Mouse (Mus musculus): ENCODE measurements at regions not wholly inside any gene's neighbourhood (a gene's known extent, or its start where the extent isn't known, plus 50 kb on each side); places are given as distances from the start of the nearest gene placed in this dataset.

- ATAC-seq (ENCODE audit: low read depth), result peak; percentile 65; the same call in 1 of the 2 replicates
- Histone ChIP-seq H3K4me2 (ENCODE audit: low read depth, low read length) (no peak overlapping the region), H3K9ac (replicated peaks; ENCODE audit: low read depth, low read length) (no peak overlapping the region), H3K27ac (ENCODE audit: low read depth, low read length) (no peak overlapping the region), H3K36me3 (ENCODE audit: control insufficient read depth, insufficient read depth, low read length) (no peaks in the 10 kb centered on the region), H3K9me3 (ENCODE audit: control insufficient read depth, low read length) (no peaks in the 10 kb centered on the region), H3K4me3 (ENCODE audit: low read depth, low read length) (no peak overlapping the region), H3K4me1 (ENCODE audit: control insufficient read depth, insufficient read depth, low read length) (no peaks in the 10 kb centered on the region), H3K27me3 (ENCODE audit: control insufficient read depth, insufficient read depth, low read length) (no peaks in the 10 kb centered on the region)
- WGBS, result 53% methylated on average over 2 of the region's 2 CpGs
These were observed 291.1 kb upstream of the Pappa start for GRCm38 (mm10) chr4:64832882-64833281.

- no peak overlapping the region for H3K4me3 ChIP-seq (ENCODE audit: low read depth, low read length)
- H3K9me3 ChIP-seq (ENCODE audit: control insufficient read depth, low read length), result no peaks in the 10 kb centered on the region
These were observed 249.5 kb upstream of the Pappa start for GRCm38 (mm10) chr4:64874521-64874920.

GRCm38 (mm10) chr4:64876924-64877323 is 247.1 kb upstream of the Pappa start:
- Histone ChIP-seq H3K27me3 (ENCODE audit: control insufficient read depth, insufficient read depth, low read length) (no peaks in the 10 kb centered on the region), H3K4me2 (ENCODE audit: low read depth, low read length) (no peak overlapping the region), H3K9ac (replicated peaks; ENCODE audit: low read depth, low read length) (no peak overlapping the region), H3K4me3 (ENCODE audit: low read depth, low read length) (no peak overlapping the region), H3K4me1 (ENCODE audit: control insufficient read depth, insufficient read depth, low read length) (no peaks in the 10 kb centered on the region), H3K9me3 (ENCODE audit: control insufficient read depth, low read length) (no peaks in the 10 kb centered on the region), H3K27ac (ENCODE audit: low read depth, low read length) (no peak overlapping the region), H3K36me3 (ENCODE audit: control insufficient read depth, insufficient read depth, low read length) (no peaks in the 10 kb centered on the region)
- no peak for ATAC-seq (ENCODE audit: low read depth)
- 98% methylated on average over 1 of the region's 1 CpGs for WGBS

More at GRCm38 (mm10) chr4:64874521-64874920, 249.5 kb upstream of the Pappa start:
- H3K27ac ChIP-seq (ENCODE audit: low read depth, low read length), result no peak overlapping the region
- WGBS, result 70% methylated on average over 2 of the region's 2 CpGs
- no peaks in the 10 kb centered on the region for H3K27me3 ChIP-seq (ENCODE audit: control insufficient read depth, insufficient read depth, low read length)
- no peaks in the 10 kb centered on the region for H3K4me1 ChIP-seq (ENCODE audit: control insufficient read depth, insufficient read depth, low read length)
- no peak overlapping the region for H3K4me2 ChIP-seq (ENCODE audit: low read depth, low read length)
- no peak overlapping the region for H3K9ac ChIP-seq (replicated peaks; ENCODE audit: low read depth, low read length)
- H3K36me3 ChIP-seq (ENCODE audit: control insufficient read depth, insufficient read depth, low read length), result no peaks in the 10 kb centered on the region
- ATAC-seq (ENCODE audit: low read depth), result no peak

GRCm38 (mm10) chr4:64897935-64898334 is 226.0 kb upstream of the Pappa start:
- Histone ChIP-seq H3K4me3 (ENCODE audit: low read depth, low read length) (no peak overlapping the region), H3K9ac (replicated peaks; ENCODE audit: low read depth, low read length) (no peak overlapping the region), H3K27ac (ENCODE audit: low read depth, low read length) (no peak overlapping the region), H3K4me2 (ENCODE audit: low read depth, low read length) (no peak overlapping the region), H3K9me3 (ENCODE audit: control insufficient read depth, low read length) (no peaks in the 10 kb centered on the region), H3K4me1 (ENCODE audit: control insufficient read depth, insufficient read depth, low read length) (no peaks in the 10 kb centered on the region), H3K36me3 (ENCODE audit: control insufficient read depth, insufficient read depth, low read length) (no peaks in the 10 kb centered on the region), H3K27me3 (ENCODE audit: control insufficient read depth, insufficient read depth, low read length) (no peaks in the 10 kb centered on the region)
- no peak for ATAC-seq (ENCODE audit: low read depth)
- WGBS, result 95% methylated on average over 3 of the region's 3 CpGs

GRCm38 (mm10) chr4:64901091-64901845 is 222.7 kb upstream of the Pappa start:
- H3K4me2 ChIP-seq (ENCODE audit: low read depth, low read length), result no peak overlapping the region
- H3K27ac ChIP-seq (ENCODE audit: low read depth, low read length), result no peak overlapping the region
- no peaks in the 10 kb centered on the region for H3K27me3 ChIP-seq (ENCODE audit: control insufficient read depth, insufficient read depth, low read length)
- no peak overlapping the region for H3K4me3 ChIP-seq (ENCODE audit: low read depth, low read length)
- no peaks in the 10 kb centered on the region for H3K36me3 ChIP-seq (ENCODE audit: control insufficient read depth, insufficient read depth, low read length)
- H3K4me1 ChIP-seq (ENCODE audit: control insufficient read depth, insufficient read depth, low read length), result no peaks in the 10 kb centered on the region
- 85% methylated on average over 5 of the region's 5 CpGs for WGBS
- H3K9me3 ChIP-seq (ENCODE audit: control insufficient read depth, low read length), result no peaks in the 10 kb centered on the region
- ATAC-seq (ENCODE audit: low read depth), result no peak
- no peak overlapping the region for H3K9ac ChIP-seq (replicated peaks; ENCODE audit: low read depth, low read length)

GRCm38 (mm10) chr4:64923751-64924150 is 200.2 kb upstream of the Pappa start:
- Histone ChIP-seq H3K4me2 (ENCODE audit: low read depth, low read length) (no peak overlapping the region), H3K4me1 (ENCODE audit: control insufficient read depth, insufficient read depth, low read length) (no peaks in the 10 kb centered on the region), H3K4me3 (ENCODE audit: low read depth, low read length) (no peak overlapping the region), H3K9me3 (ENCODE audit: control insufficient read depth, low read length) (no peaks in the 10 kb centered on the region), H3K27me3 (ENCODE audit: control insufficient read depth, insufficient read depth, low read length) (no peaks in the 10 kb centered on the region), H3K27ac (ENCODE audit: low read depth, low read length) (no peak overlapping the region), H3K36me3 (ENCODE audit: control insufficient read depth, insufficient read depth, low read length) (no peaks in the 10 kb centered on the region), H3K9ac (replicated peaks; ENCODE audit: low read depth, low read length) (no peak overlapping the region)
- no peak for ATAC-seq (ENCODE audit: low read depth)

GRCm38 (mm10) chr4:64928553-64928952 is 195.4 kb upstream of the Pappa start:
- 79% methylated on average over 2 of the region's 2 CpGs for WGBS

GRCm38 (mm10) chr4:64945547-64945946 is 178.4 kb upstream of the Pappa start:
- Histone ChIP-seq H3K27me3 (ENCODE audit: control insufficient read depth, insufficient read depth, low read length) (no peaks in the 10 kb centered on the region), H3K9ac (replicated peaks; ENCODE audit: low read depth, low read length) (no peak overlapping the region), H3K4me2 (ENCODE audit: low read depth, low read length) (no peak overlapping the region), H3K4me3 (ENCODE audit: low read depth, low read length) (no peak overlapping the region), H3K4me1 (ENCODE audit: control insufficient read depth, insufficient read depth, low read length) (no peaks in the 10 kb centered on the region), H3K36me3 (ENCODE audit: control insufficient read depth, insufficient read depth, low read length) (no peaks in the 10 kb centered on the region), H3K27ac (ENCODE audit: low read depth, low read length) (no peak overlapping the region), H3K9me3 (ENCODE audit: control insufficient read depth, low read length) (no peaks in the 10 kb centered on the region)
- ATAC-seq (ENCODE audit: low read depth), result no peak

More at GRCm38 (mm10) chr4:64928553-64928952, 195.4 kb upstream of the Pappa start:
- H3K27ac ChIP-seq (ENCODE audit: low read depth, low read length), result no peak overlapping the region
- no peak overlapping the region for H3K9ac ChIP-seq (replicated peaks; ENCODE audit: low read depth, low read length)
- ATAC-seq (ENCODE audit: low read depth), result no peak
- H3K27me3 ChIP-seq (ENCODE audit: control insufficient read depth, insufficient read depth, low read length), result no peaks in the 10 kb centered on the region
- no peak overlapping the region for H3K4me3 ChIP-seq (ENCODE audit: low read depth, low read length)
- H3K36me3 ChIP-seq (ENCODE audit: control insufficient read depth, insufficient read depth, low read length), result no peaks in the 10 kb centered on the region
- H3K4me1 ChIP-seq (ENCODE audit: control insufficient read depth, insufficient read depth, low read length), result no peaks in the 10 kb centered on the region
- no peaks in the 10 kb centered on the region for H3K9me3 ChIP-seq (ENCODE audit: control insufficient read depth, low read length)
- H3K4me2 ChIP-seq (ENCODE audit: low read depth, low read length), result no peak overlapping the region

- Histone ChIP-seq H3K4me2 (ENCODE audit: low read depth, low read length) (no peak overlapping the region), H3K4me3 (ENCODE audit: low read depth, low read length) (no peak overlapping the region), H3K27me3 (ENCODE audit: control insufficient read depth, insufficient read depth, low read length) (no peaks in the 10 kb centered on the region), H3K27ac (ENCODE audit: low read depth, low read length) (no peak overlapping the region), H3K4me1 (ENCODE audit: control insufficient read depth, insufficient read depth, low read length) (no peaks in the 10 kb centered on the region), H3K9ac (replicated peaks; ENCODE audit: low read depth, low read length) (no peak overlapping the region), H3K36me3 (ENCODE audit: control insufficient read depth, insufficient read depth, low read length) (no peaks in the 10 kb centered on the region), H3K9me3 (ENCODE audit: control insufficient read depth, low read length) (no peaks in the 10 kb centered on the region)
- ATAC-seq (ENCODE audit: low read depth), result no peak
These were observed 171.3 kb upstream of the Pappa start for GRCm38 (mm10) chr4:64952651-64953050.

Data from neural tube, embryonic 14.5 days (tissue).